Mouse (Mus musculus) limb, embryonic 10.5 days (tissue): ENCODE data around the gene Mapk8ip3. TPM values are rescaled to one million over a fixed set of nuclear protein-coding genes. Genes with fewer than 3 reads are reported as not detected.
A peak's percentile ranks its signal among the peaks of the same experiment; 100 is the strongest.

ENCODE experiments used
- DNase-seq: peaks from one replicate; pipeline ENCODE4 v3.0.0-alpha.2; 2017; ENCODE audit warnings: low spot score
- H3K27ac ChIP-seq: fragments of 300-500 bp; sonication (generic); 2 replicates; pipeline ENCODE4 v1.5.1; 2016; ENCODE audit warnings: mild to moderate bottlenecking
- H3K27me3 ChIP-seq: fragments of 300-500 bp; sonication (generic); 2 replicates; pipeline ENCODE4 v1.6.1; 2016; ENCODE audit warnings: low read depth, mild to moderate bottlenecking; ENCODE audit not compliant: poor library complexity, severe bottlenecking
- H3K36me3 ChIP-seq: fragments of 300-500 bp; sonication (generic); 2 replicates; pipeline ENCODE4 v1.6.1; 2016; ENCODE audit warnings: mild to moderate bottlenecking, moderate library complexity
- H3K4me1 ChIP-seq: fragments of 300-500 bp; sonication (generic); 2 replicates; pipeline ENCODE4 v1.6.1; 2016
- H3K4me3 ChIP-seq: fragments of 300-500 bp; sonication (generic); 2 replicates; pipeline ENCODE4 v1.5.1; 2016; ENCODE audit warnings: mild to moderate bottlenecking, moderate library complexity
- H3K9me3 ChIP-seq: fragments of 300-500 bp; sonication (generic); replicated peaks from 2 replicates; pipeline ENCODE4 v1.6.1; 2016; ENCODE audit warnings: mild to moderate bottlenecking
- WGBS: fragments of 180-500 bp; shearing (Covaris S2); methylation state at CpG from one replicate; pipeline ENCODE4 v1.1.7; 2016; 5-methylcytosine and 5-hydroxymethylcytosine counted together
- polyA plus RNA-seq: library from polyadenylated mRNA; unstranded; fragments of >200 nt; fragmentation: Nextera tagmentation; extraction: Ambion mirVana; gene quantifications from 2 replicates; pipeline ENCODE4 v1.2.1, GENCODE M21; 2016

The Mapk8ip3 gene
- polyA plus RNA-seq, 1 experiment from 2014 or later, result 39.3 TPM

DNA sequence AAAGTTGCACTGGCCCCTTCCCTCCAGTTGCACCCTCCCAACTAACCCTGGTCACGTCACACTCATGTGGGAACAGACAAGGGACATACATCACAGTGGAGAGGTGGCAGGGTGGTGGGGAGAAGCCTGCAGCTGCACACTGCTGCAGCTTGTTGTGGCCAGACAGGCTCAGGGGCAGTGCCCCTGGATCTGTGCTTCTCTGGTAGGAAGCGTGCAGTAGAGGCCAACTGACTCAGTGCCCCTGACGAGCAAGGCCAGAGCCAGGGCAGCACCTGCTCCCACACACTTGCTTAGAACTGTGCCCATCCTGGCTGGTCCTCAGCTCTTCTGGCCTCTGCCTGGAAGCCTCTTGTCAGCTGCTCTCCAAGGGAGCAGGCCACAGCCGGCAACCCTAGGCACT is 39.2 kb downstream of the Mapk8ip3 start:
- no peaks in the 10 kb centered on the region for H3K9me3 ChIP-seq
- peaks cover 74% of the 10 kb centered on the region for H3K36me3 ChIP-seq
- H3K27ac ChIP-seq, result no peak overlapping the region
- peak overlapping the region; percentile 86 for H3K4me3 ChIP-seq
- DNase-seq, result no peak
- no peaks in the 10 kb centered on the region for H3K27me3 ChIP-seq
- peaks cover 38% of the 10 kb centered on the region for H3K4me1 ChIP-seq
- WGBS, result 87% methylated on average over 4 of the region's 4 CpGs

DNA sequence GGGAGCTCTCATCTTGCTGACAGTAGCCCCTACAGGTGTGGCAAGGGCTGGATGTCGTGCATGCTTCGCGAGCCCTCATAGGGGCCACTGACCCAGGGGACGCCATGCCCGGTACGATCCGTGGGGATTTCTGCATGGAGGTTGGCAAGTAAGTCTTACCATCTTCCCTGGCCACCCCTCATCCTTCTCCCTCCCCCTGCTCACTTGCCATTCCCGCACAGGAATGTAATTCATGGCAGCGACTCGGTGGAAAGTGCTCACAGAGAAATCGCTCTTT is 39.8 kb downstream of the Mapk8ip3 start:
- Histone ChIP-seq H3K4me3 (peak overlapping the region; percentile 86), H3K4me1 (peaks cover 38% of the 10 kb centered on the region), H3K9me3 (no peaks in the 10 kb centered on the region), H3K27me3 (no peaks in the 10 kb centered on the region), H3K36me3 (peaks cover 74% of the 10 kb centered on the region), H3K27ac (peak overlapping the region; percentile 87)
- no peak for DNase-seq
- 50% methylated on average over 11 of the region's 11 CpGs for WGBS

DNA sequence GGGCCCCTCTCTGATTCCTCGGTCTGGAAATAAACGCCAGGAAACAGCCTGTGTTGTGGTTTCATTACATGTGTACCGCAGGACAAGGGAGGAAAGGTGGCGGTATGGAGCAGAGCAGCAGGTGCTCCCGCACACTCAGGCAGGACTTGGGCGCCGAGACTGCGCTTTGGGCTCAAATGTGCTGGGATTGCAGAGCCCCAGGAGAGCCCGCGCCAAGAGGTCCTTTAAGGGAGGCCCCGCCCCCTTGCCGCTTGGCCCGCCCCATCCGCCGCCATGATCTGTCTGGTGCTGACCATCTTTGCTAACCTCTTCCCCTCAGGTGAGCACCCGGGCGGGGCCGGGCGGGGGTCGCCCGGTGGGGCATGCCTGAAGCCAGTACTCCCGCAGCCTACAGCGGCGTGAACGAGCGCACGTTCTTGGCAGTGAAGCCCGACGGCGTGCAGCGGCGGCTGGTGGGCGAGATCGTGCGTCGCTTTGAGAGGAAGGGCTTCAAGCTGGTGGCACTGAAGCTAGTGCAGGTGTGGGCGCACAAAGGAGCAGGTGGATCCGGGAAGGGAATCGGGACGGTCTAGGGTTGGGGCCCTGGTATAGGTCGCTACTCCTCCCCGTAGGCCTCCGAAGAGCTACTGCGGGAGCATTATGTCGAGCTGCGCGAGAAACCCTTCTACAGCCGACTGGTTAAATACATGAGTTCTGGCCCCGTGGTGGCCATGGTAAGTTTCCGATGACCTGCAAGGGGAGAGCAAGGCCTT is 40.4 kb downstream of the Mapk8ip3 start, which contains the start of gene Nme3:
Gene Nme3, plus strand, starts transcription at position 260 of the 752 bp plus-strand sequence.
- DNase-seq, result peak; percentile 84
- Histone ChIP-seq H3K27me3 (no peaks in the 10 kb centered on the region), H3K4me1 (peaks cover 38% of the 10 kb centered on the region), H3K9me3 (no peaks in the 10 kb centered on the region), H3K4me3 (peak within 1 kb of the TSS; percentile 86), H3K27ac (peak within 1 kb of the TSS; percentile 87), H3K36me3 (peaks cover 74% of the 10 kb centered on the region)
- 2% methylated on average over 50 of the region's 50 CpGs for WGBS

DNA sequence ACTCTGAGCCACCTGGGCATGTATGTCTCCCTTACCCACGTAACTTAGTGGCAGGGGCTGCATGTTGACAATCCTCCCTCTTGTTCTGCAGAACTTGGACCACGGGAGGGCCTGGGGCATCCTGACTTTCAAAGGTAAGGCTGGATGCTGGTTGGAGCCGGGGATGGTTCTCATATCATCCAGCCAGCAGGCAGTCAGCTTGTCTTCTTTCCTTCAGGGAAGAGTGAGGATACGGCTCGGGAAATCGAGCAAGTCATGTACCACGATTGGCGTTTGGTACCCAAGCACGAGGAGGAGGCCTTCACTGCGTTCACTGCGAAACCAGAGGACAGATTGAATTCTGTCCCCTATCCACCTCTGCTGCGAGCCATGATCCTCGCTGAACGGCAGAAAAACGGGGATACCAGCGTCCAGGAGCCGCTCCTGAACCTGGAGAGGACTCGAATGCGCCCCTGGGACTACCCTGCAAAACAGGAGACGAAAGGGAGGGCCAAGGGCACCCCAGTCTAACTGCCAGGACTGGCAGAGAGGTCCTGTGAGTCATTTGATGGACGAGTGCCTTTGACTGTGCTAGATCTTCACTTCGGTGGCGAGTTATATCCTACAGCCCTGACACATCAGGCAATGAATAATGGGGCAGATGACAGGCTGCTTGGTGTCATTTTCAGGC is 41.1 kb downstream of the Mapk8ip3 start:
- Histone ChIP-seq H3K4me3 (peak overlapping the region; percentile 86), H3K4me1 (peaks cover 38% of the 10 kb centered on the region), H3K9me3 (no peaks in the 10 kb centered on the region), H3K27me3 (no peaks in the 10 kb centered on the region), H3K36me3 (peaks cover 74% of the 10 kb centered on the region), H3K27ac (peak overlapping the region; percentile 87)
- no peak for DNase-seq
- 17% methylated on average over 23 of the region's 23 CpGs for WGBS

- peak; percentile 93 for DNase-seq
- Histone ChIP-seq H3K9me3 (no peaks in the 10 kb centered on the region), H3K4me3 (peak within 1 kb of the TSS; percentile 86), H3K27ac (peak within 1 kb of the TSS; percentile 87), H3K36me3 (peaks cover 74% of the 10 kb centered on the region), H3K27me3 (no peaks in the 10 kb centered on the region), H3K4me1 (peaks cover 38% of the 10 kb centered on the region)
- under 1% methylated on average over 62 of the region's 62 CpGs for WGBS
Measured at GRCm38 (mm10) chr17:24894995-24895547, 41.7 kb downstream of the Mapk8ip3 start, which contains the start of the genes Eme2 and Mrps34. Gene Eme2 (minus strand): TSS chr17:24895087. Gene Mrps34 (plus strand): TSS chr17:24895116.

- H3K4me3 ChIP-seq, result peak overlapping the region; percentile 86
- peak overlapping the region; percentile 87 for H3K27ac ChIP-seq
- peaks cover 74% of the 10 kb centered on the region for H3K36me3 ChIP-seq
- peaks cover 38% of the 10 kb centered on the region for H3K4me1 ChIP-seq
- H3K27me3 ChIP-seq, result no peaks in the 10 kb centered on the region
- 11% methylated on average over 31 of the region's 31 CpGs for WGBS
- no peak for DNase-seq
- no peaks in the 10 kb centered on the region for H3K9me3 ChIP-seq
Measured at GRCm38 (mm10) chr17:24894061-24894994, 42.4 kb downstream of the Mapk8ip3 start.

- Histone ChIP-seq H3K27ac (no peak overlapping the region), H3K9me3 (no peaks in the 10 kb centered on the region), H3K4me3 (no peak overlapping the region; the same call in 1 of the 2 replicates), H3K27me3 (no peaks in the 10 kb centered on the region), H3K36me3 (peaks cover 72% of the 10 kb centered on the region), H3K4me1 (peaks cover 38% of the 10 kb centered on the region)
- DNase-seq, result no peak
- 97% methylated on average over 2 of the region's 2 CpGs for WGBS
Measured at GRCm38 (mm10) chr17:24893276-24893675, 43.5 kb downstream of the Mapk8ip3 start.

- no peak for DNase-seq
- Histone ChIP-seq H3K4me3 (no peak overlapping the region), H3K9me3 (no peaks in the 10 kb centered on the region), H3K4me1 (peaks cover 41% of the 10 kb centered on the region), H3K27me3 (no peaks in the 10 kb centered on the region), H3K27ac (no peak overlapping the region), H3K36me3 (peaks cover 67% of the 10 kb centered on the region)
- 92% methylated on average over 12 of the region's 12 CpGs for WGBS
Measured at GRCm38 (mm10) chr17:24892785-24893184, 44.0 kb downstream of the Mapk8ip3 start.

DNA sequence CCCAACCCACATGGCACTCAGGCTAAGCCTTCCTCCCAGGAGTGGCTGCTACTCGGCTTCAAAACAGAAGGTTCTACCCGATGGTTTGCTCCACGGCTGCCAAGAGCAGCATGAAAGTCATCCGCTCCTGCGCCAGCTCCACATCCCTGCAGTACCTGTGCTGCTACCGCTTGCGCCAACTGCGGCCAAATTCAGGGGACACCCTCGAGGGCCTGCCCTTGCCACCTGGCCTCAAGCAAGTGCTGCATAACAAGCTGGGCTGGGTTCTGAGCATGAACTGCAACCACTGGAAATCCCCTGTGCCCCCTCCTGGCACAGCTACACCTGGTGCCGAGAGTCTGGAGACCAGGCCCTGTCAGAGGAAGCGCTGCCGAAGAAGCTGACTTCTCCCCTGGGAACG is 45.5 kb downstream of the Mapk8ip3 start:
- H3K27ac ChIP-seq, result no peak overlapping the region
- no peaks in the 10 kb centered on the region for H3K27me3 ChIP-seq
- H3K36me3 ChIP-seq, result peaks cover 57% of the 10 kb centered on the region
- H3K4me1 ChIP-seq, result peaks cover 36% of the 10 kb centered on the region
- H3K9me3 ChIP-seq, result no peaks in the 10 kb centered on the region
- 90% methylated on average over 13 of the region's 13 CpGs for WGBS
- H3K4me3 ChIP-seq, result no peak overlapping the region
- DNase-seq, result no peak

DNA sequence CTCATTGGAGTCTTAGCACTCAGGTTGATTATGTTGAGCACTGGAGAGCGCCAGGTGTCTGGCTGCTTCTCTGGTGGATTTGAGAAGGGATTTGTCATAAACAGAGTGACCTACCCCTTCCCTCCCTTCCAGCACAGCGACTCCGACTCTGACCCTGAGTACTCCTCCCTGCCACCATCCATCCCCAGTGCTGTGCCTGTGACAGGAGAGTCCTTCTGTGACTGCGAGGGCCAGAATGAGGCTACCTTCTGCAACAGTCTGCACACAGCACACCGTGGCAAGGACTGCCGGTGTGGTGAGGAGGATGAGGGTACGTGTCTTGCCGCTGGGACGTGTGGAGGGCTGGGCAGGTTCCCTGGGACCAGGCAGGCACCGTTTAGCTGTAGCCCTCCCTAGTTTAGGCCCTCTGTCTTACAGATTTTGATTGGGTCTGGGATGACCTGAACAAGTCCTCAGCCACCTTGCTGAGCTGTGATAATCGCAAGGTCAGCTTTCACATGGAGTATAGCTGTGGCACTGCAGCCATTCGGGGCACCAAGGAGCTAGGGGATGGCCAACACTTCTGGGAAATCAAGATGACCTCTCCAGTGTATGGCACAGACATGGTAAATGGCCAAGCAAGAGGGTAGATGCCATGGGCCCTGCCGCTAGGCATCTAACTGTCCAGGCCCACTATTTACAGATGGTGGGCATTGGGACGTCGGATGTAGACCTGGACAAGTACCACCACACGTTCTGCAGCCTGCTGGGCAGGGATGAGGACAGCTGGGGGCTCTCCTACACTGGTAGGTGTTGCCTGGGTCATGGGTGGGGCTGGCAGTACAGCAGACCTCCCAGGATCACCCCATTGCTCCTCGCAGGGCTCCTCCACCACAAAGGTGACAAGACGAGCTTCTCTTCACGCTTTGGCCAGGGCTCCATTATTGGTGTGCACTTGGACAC is 46.4 kb downstream of the Mapk8ip3 start:
- WGBS, result 86% methylated on average over 19 of the region's 19 CpGs
- DNase-seq, result no peak
- Histone ChIP-seq H3K9me3 (no peaks in the 10 kb centered on the region), H3K27ac (no peak overlapping the region), H3K36me3 (peaks cover 57% of the 10 kb centered on the region), H3K27me3 (no peaks in the 10 kb centered on the region), H3K4me1 (peaks cover 32% of the 10 kb centered on the region), H3K4me3 (no peak overlapping the region)

GRCm38 (mm10) chr17:24888862-24889261 is 47.9 kb downstream of the Mapk8ip3 start:
- H3K27me3 ChIP-seq, result no peaks in the 10 kb centered on the region
- H3K27ac ChIP-seq, result no peak overlapping the region
- no peaks in the 10 kb centered on the region for H3K9me3 ChIP-seq
- DNase-seq, result no peak
- H3K36me3 ChIP-seq, result peaks cover 64% of the 10 kb centered on the region
- WGBS, result 92% methylated on average over 3 of the region's 3 CpGs
- H3K4me3 ChIP-seq, result no peak overlapping the region
- peaks cover 28% of the 10 kb centered on the region for H3K4me1 ChIP-seq
